Mouse (Mus musculus): ENCODE measurements around the gene Tmco3. TPM values are rescaled to one million over a fixed set of nuclear protein-coding genes. Genes with fewer than 3 reads are reported as not detected.
A peak's percentile ranks its signal among the peaks of the same experiment; 100 is the strongest.

Gene Tmco3
- 32.1 and 37.5 TPM in 2 replicates for polyA plus RNA-seq (2016; fragmentation: Nextera tagmentation; extraction: Ambion mirVana)

DNA sequence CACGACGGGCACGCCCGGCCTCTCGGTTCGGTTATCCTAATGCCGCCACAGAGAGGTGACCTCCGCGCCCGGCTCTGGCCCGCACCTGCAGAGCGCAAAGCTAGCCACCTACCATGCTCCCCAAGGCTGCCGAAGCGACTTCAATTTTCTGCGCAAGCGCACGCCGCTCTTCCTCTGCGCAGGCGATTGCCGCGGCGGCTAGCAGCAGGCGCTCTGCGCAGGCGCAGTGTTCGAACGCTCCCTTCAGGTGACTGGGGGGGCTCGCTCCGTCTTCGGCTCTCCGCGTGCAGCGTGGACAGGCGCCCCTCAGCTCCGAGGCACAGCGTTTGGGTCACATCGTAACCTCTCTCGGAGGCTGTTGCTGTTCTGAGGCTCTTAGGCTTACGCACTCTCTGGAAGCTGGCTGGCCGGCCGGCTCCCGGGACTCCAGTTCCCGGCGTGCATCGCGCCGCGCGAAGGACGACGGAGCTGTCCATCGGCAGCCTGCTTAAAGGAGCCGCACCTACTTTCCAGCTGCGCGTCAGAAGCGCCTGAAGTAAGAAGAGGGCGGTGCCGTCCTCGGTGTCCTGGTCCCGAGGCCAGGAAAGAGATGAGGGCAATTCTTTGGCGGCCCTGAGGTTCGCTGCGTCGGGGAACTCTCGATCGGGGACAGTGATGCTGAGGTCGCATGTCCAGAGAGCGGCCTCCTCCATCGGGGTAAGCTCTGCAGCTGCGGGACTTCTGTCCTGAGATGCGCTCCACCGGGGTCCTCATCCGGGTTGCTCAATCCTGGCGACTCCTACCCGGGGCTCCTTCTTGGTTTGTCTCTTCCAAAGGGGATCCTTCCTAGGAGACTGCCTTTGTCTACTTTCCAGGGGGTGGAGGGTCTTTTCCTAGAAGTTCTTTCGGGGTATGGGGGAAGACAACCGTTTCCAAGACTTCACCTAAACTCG is at the start of gene Tmco3, which contains the start of gene Dcun1d2:
Gene Tmco3 (plus strand): TSS at position 499 of the 932 bp plus-strand sequence.
Gene Dcun1d2 (minus strand): TSS at position 440 of the 932 bp plus-strand sequence.
- Histone ChIP-seq H3K4me1 (peaks cover 23% of the 10 kb centered on the region), H3K4me3 (peak within 1 kb of the TSS; percentile 88), H3K36me3 (peaks cover 15% of the 10 kb centered on the region), H3K27ac (peak within 1 kb of the TSS; percentile 94), H3K9me3 (replicated peaks) (no peaks in the 10 kb centered on the region), H3K27me3 (ENCODE audit: low read depth, poor library complexity, severe bottlenecking) (no peaks in the 10 kb centered on the region)
- peak; percentile 96 for DNase-seq (ENCODE audit: low spot score)
- WGBS = under 1% methylated on average over 79 of the region's 79 CpGs

DNA sequence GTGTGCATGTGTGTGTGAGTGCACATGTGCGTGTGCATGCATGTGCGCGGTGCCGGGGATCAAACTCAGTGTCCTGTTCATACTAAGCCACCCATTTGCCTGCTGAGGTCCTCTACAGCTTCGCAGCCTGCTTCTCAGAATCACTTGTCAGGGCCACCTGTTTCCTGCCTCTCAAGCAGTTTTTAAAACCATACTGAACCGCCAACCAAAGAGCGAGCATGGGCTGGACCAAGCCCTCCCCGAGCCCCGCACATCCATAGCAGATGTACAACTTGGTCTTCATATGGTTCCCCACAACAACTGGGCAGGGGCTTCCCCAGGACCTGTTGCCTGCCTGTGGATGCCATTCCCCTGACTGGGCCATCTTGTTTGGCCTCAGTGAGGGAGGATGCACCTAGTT is 47.9 kb upstream of the Tmco3 start:
- H3K27ac ChIP-seq = no peak overlapping the region
- no peak overlapping the region for H3K4me3 ChIP-seq
- no peaks in the 10 kb centered on the region for H3K4me1 ChIP-seq
- no peaks in the 10 kb centered on the region for H3K36me3 ChIP-seq
- DNase-seq (ENCODE audit: low spot score) = no peak
- no peaks in the 10 kb centered on the region for H3K27me3 ChIP-seq (ENCODE audit: low read depth, poor library complexity, severe bottlenecking)
- H3K9me3 ChIP-seq (replicated peaks) = no peaks in the 10 kb centered on the region
- 95% methylated on average over 9 of the region's 9 CpGs for WGBS

DNA sequence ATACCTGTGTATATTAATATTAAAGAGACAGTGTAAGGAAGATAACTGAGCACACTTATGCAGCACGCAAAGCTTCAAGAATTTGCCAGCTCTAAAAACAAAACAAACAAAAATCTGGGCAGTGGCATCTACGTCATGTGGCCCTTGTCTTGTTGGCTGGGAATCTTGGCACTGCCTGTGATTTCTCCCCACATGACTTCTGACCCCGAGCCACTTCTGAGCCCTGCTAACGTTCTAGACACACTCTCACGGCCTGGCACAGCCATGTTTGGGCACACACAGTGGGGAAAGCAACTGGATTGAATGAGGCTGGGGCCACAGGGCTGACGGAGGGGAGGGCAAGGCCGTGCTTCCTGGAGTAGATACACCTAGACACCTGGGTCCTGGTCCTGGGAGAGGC is 47.3 kb upstream of the Tmco3 start:
- no peaks in the 10 kb centered on the region for H3K4me1 ChIP-seq
- no peaks in the 10 kb centered on the region for H3K9me3 ChIP-seq (replicated peaks)
- no peaks in the 10 kb centered on the region for H3K27me3 ChIP-seq (ENCODE audit: low read depth, poor library complexity, severe bottlenecking)
- H3K36me3 ChIP-seq = no peaks in the 10 kb centered on the region
- 79% methylated on average over 7 of the region's 7 CpGs for WGBS
- no peak for DNase-seq (ENCODE audit: low spot score)
- H3K27ac ChIP-seq = no peak overlapping the region
- no peak overlapping the region for H3K4me3 ChIP-seq

- Histone ChIP-seq H3K36me3 (no peaks in the 10 kb centered on the region), H3K4me1 (no peaks in the 10 kb centered on the region), H3K27ac (no peak overlapping the region), H3K4me3 (no peak overlapping the region), H3K9me3 (replicated peaks) (no peaks in the 10 kb centered on the region), H3K27me3 (ENCODE audit: low read depth, poor library complexity, severe bottlenecking) (no peaks in the 10 kb centered on the region)
- 88% methylated on average over 10 of the region's 10 CpGs for WGBS
- no peak for DNase-seq (ENCODE audit: low spot score)
These were observed 44.8 kb upstream of the Tmco3 start for GRCm38 (mm10) chr8:13242985-13243870.

DNA sequence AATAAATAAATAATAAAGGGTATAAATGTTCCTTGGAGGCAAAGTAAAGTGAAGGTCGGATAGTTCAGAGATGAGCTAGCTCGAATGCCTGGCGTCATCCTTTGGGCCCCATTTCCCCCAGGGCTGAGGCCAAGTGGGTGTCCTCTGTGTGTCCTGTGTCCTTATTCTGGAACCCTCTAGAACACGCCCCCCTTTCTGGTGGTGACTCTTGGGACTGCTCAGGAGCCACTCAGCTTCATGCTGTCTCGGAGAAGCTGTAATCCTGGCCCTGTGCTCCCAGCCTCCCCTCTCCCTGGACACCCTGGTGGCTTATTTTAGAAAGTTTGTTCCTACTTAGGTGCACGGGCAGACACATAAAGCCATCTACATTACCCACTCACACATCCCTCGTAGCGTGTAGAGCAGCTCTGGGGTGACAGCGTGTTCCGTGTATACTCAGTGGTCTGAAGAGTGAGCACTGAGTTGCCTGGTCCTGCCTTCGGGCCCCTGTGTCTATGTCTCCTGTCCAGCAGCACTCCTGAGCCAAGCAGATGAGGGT is 43.6 kb upstream of the Tmco3 start:
- Histone ChIP-seq H3K27me3 (ENCODE audit: low read depth, poor library complexity, severe bottlenecking) (no peaks in the 10 kb centered on the region), H3K4me3 (no peak overlapping the region), H3K4me1 (no peaks in the 10 kb centered on the region), H3K27ac (no peak overlapping the region), H3K36me3 (no peaks in the 10 kb centered on the region), H3K9me3 (replicated peaks) (no peaks in the 10 kb centered on the region)
- no peak for DNase-seq (ENCODE audit: low spot score)
- 84% methylated on average over 11 of the region's 11 CpGs for WGBS

DNA sequence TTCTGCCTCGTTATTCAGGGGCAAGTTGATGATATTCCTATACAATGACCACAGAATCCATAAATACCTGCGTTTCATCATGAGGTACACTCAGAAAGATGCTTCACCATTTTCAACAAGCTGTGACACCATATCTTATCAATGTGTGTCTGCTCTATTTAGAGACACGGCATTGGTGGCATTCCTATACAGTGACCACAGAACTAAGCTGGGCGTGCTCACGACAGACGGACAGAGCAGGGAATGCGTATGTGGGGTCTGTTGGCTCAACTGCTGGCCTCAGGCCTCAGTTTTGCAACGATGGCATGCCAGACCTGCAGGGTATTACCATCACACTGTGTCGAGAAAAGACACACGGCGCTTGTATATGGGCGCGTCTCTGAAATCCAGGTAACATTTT is 35.2 kb upstream of the Tmco3 start:
- H3K27ac ChIP-seq = no peak overlapping the region
- H3K9me3 ChIP-seq (replicated peaks) = no peaks in the 10 kb centered on the region
- peaks cover 14% of the 10 kb centered on the region for H3K36me3 ChIP-seq
- WGBS = 90% methylated on average over 13 of the region's 13 CpGs
- no peak overlapping the region for H3K4me3 ChIP-seq
- DNase-seq (ENCODE audit: low spot score) = no peak
- H3K4me1 ChIP-seq = no peaks in the 10 kb centered on the region
- H3K27me3 ChIP-seq (ENCODE audit: low read depth, poor library complexity, severe bottlenecking) = no peaks in the 10 kb centered on the region

DNA sequence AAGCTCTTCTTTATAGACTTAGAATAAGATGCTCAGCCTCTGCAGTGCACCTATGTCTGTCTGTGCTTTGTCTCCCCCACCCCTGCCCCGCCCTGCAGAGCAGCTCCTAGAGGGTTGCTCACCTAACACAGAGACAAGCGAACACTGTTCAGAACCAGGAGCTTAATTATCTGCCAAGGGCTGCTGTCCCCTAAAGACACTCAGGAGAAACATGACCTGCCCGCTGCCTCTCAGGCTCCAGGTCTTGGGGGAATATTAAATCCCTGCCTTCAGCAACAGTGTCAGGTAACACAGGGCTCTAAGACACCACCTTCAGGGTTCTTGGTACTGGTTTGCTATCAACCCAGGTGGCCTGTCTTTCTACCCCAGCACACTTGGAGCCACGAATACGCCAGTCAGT is 34.6 kb upstream of the Tmco3 start:
- Histone ChIP-seq H3K27me3 (ENCODE audit: low read depth, poor library complexity, severe bottlenecking) (no peaks in the 10 kb centered on the region), H3K36me3 (peaks cover 19% of the 10 kb centered on the region), H3K4me3 (no peak overlapping the region), H3K27ac (no peak overlapping the region), H3K9me3 (replicated peaks) (no peaks in the 10 kb centered on the region), H3K4me1 (no peaks in the 10 kb centered on the region)
- 78% methylated on average over 5 of the region's 5 CpGs for WGBS
- DNase-seq (ENCODE audit: low spot score) = no peak

- Histone ChIP-seq H3K9me3 (replicated peaks) (no peaks in the 10 kb centered on the region), H3K27ac (no peak within 1 kb of the TSS), H3K36me3 (peaks cover 21% of the 10 kb centered on the region), H3K27me3 (ENCODE audit: low read depth, poor library complexity, severe bottlenecking) (no peaks in the 10 kb centered on the region), H3K4me1 (no peaks in the 10 kb centered on the region), H3K4me3 (no peak within 1 kb of the TSS)
- DNase-seq (ENCODE audit: low spot score) = peak; percentile 72
- WGBS = 43% methylated on average over 8 of the region's 8 CpGs
These were observed 34.0 kb upstream of the Tmco3 start, which contains the start of gene Adprhl1 for GRCm38 (mm10) chr8:13254019-13254418. Gene Adprhl1, minus strand, starts transcription at chr8:13254162.

DNA sequence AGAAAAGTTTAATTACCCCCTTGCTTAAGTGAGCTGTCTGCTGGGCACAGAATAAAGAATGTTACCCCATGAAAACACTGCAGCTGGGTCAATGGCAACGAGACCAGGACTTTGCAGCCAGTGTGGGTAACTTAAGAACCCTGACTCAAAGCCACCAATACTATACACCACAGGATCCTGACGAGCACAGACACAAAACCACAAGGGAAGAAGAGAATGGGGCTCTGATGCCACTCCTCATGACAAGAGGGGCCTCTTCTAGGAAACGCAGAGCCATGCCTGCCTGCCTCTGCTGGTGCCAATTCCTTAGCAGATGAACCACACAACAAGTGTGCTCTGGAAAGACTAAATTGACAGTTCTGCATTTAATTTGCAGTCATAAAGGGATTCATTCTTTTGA is 24.6 kb upstream of the Tmco3 start:
- Histone ChIP-seq H3K4me3 (no peak overlapping the region), H3K27ac (no peak overlapping the region), H3K4me1 (no peaks in the 10 kb centered on the region), H3K9me3 (replicated peaks) (no peaks in the 10 kb centered on the region), H3K36me3 (peaks cover 12% of the 10 kb centered on the region), H3K27me3 (ENCODE audit: low read depth, poor library complexity, severe bottlenecking) (no peaks in the 10 kb centered on the region)
- no peak for DNase-seq (ENCODE audit: low spot score)
- 81% methylated on average over 3 of the region's 3 CpGs for WGBS

- Histone ChIP-seq H3K4me3 (no peak overlapping the region), H3K9me3 (replicated peaks) (no peaks in the 10 kb centered on the region), H3K27me3 (ENCODE audit: low read depth, poor library complexity, severe bottlenecking) (no peaks in the 10 kb centered on the region), H3K36me3 (peaks cover 28% of the 10 kb centered on the region), H3K27ac (no peak overlapping the region), H3K4me1 (no peaks in the 10 kb centered on the region)
- no peak for DNase-seq (ENCODE audit: low spot score)
- WGBS = 93% methylated on average over 2 of the region's 2 CpGs
These were observed 20.4 kb upstream of the Tmco3 start for GRCm38 (mm10) chr8:13267566-13267965.

- no peaks in the 10 kb centered on the region for H3K9me3 ChIP-seq (replicated peaks)
- peaks cover 31% of the 10 kb centered on the region for H3K36me3 ChIP-seq
- no peak for DNase-seq (ENCODE audit: low spot score)
- H3K27me3 ChIP-seq (ENCODE audit: low read depth, poor library complexity, severe bottlenecking) = no peaks in the 10 kb centered on the region
- H3K27ac ChIP-seq = no peak overlapping the region
- H3K4me1 ChIP-seq = peaks cover 8% of the 10 kb centered on the region; the same call in 1 of the 2 replicates
- no peak overlapping the region for H3K4me3 ChIP-seq
- 85% methylated on average over 5 of the region's 5 CpGs for WGBS
These were observed 15.2 kb upstream of the Tmco3 start for GRCm38 (mm10) chr8:13272834-13273233.

DNA sequence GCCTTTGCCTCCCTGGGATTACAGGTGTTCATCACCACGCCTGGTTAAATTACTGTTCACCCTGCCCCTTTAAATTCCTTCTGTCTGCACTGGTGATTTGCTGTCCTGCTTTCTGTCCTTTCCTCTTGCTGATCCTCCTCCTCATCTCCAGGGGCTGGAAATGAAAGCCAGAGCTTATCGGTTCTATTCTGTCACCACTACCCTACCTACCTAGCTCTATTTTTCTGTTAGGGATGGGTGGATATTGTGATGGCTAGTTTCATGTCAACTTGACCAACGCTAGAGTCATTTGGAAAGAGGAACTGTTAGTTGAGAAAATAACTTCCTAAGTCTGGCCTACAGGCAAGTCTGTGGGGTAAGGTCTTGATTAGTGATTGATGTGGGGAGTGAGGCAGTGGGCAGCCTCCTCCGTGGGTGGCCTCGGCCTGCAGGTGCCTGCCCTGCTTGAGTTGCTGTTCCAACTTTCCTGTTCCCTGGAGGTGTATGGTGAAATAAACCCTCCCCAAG is 11.0 kb upstream of the Tmco3 start:
- 79% methylated on average over 5 of the region's 5 CpGs for WGBS
- no peaks in the 10 kb centered on the region for H3K9me3 ChIP-seq (replicated peaks)
- no peak for DNase-seq (ENCODE audit: low spot score)
- peaks cover 7% of the 10 kb centered on the region for H3K36me3 ChIP-seq
- peaks cover 8% of the 10 kb centered on the region; the same call in 1 of the 2 replicates for H3K4me1 ChIP-seq
- no peak overlapping the region for H3K27ac ChIP-seq
- H3K27me3 ChIP-seq (ENCODE audit: low read depth, poor library complexity, severe bottlenecking) = no peaks in the 10 kb centered on the region
- no peak overlapping the region for H3K4me3 ChIP-seq
